Mouse (Mus musculus) adrenal gland, adult 8-10 months (tissue): ENCODE measurements around the gene Hsp90ab1. TPM values are rescaled to one million over a fixed set of nuclear protein-coding genes. Genes with fewer than 3 reads are reported as not detected.

Experiments
- DNase-seq: peaks from one replicate; pipeline ENCODE4 v3.0.0; 2022
- total RNA-seq, 4 experiments: library from RNA; stranded (reverse); gene quantifications; 2 replicates each; pipeline ENCODE4 v1.2.4; 2022

The Hsp90ab1 gene
- total RNA-seq, 4 experiments from 2014 or later: 1,432 to 3,205 (median 1,905) TPM

DNA sequence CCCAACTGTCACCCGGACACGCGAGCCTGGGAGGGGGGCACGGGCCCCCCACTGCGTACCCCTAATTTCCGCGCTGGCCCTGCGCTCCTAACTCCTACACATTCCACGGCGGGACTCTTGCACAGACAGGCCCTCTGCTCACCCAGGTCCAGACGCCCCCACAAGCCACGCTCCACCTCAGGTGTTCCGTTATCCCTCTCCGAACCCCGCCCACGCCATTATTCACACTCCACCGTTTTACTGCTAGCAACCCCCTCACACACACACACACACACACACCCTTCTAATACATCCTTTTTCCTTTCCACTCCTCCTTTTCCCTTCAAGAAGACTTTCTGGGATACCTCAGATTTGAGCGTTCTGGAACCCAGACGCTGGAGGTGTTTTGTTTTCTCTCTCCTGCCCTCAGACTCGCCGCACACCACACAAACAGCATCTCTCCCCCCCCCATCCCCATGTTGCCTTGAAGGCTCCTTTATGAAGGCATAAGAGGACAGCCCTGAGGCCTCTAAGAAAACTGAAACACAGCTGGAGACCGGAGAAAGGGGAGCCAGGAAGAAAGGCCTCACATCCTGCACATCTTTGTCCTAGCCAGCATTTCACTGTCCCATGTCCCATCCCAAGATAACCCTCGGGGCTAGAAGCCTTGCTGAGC lies 22.8 kb upstream of the Hsp90ab1 start:
- DNase-seq: no peak

DNA sequence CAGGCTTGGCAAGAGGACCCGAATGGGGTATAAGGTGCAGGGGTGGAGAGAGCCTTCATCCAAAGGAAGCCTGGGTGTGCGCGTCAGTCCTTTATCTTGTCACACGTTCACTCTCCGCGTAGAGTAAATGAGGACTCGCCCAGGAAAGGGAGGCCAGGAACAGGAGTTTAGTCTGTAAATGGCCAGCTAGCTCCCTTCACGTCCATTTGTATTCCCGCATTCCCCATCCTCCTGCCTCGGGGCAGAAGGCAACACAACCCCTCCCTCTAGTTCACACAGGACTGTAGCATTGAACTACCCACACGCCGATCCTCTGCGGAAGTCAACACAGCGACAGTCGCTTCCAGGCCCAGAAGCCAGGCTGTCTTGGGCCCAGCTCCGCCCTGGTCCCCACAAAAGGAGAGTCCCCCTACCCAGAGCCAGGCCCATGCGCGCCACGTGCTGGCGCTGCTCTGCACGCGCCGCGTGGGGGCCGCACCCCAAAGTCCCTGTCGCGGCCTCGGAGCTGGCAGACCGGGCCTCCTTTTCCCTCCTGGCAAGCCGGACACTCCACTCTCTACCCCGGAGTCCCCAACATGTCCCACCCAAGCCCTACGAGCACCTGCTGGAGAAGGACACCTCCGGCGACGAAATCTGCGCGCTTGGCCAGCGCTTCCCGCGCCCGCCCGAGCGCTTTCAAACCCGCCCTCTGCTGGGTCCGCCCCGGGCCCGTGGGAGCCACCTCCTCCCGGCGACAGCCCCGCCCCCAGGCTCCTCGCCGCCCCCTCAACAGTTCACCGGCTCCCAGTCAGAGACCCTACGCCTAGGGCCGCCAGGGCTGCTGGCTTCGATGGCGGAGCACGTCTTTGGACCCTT lies 22.0 kb upstream of the Hsp90ab1 start:
- peak; percentile 71 for DNase-seq

DNA sequence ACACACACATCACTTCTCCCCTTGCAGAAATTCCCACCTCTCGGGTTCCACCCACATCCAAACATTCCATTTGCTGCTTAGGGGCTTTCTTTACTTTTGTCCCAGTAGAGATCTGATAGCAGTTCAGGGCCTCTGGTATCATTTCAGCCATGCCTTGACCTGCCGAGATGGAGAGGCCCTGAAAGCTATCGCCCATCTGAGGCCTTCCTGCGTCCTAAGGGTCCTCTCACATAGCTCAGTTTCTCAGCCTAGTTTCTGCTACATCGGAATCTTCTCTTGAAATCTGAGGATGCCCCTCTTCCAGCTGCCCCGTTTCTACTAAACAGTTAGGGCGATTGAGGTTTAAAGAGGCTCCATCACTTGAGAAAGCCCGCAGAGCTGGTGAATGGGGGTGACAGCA lies 21.1 kb upstream of the Hsp90ab1 start:
- no peak for DNase-seq

DNA sequence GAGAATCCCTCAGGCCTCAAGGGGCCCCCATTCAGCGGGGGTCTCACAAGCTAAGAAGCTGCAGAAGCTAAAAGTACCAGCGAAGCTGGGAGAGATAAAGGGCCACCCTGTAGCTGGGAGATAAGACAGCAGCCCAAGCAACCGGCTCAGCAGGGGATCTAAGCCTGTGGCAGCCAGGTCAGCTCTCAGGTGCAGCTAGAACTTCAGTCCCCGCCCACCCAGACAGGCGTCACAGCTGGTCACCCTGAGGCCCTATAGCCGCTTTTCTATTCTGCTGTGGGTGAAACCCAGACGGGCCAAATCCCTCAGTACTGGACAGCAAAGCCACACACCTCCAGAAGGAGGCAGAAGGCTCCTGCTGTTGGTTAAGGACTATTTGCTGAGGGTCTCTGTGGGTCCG lies 20.4 kb upstream of the Hsp90ab1 start:
- DNase-seq: no peak

DNA sequence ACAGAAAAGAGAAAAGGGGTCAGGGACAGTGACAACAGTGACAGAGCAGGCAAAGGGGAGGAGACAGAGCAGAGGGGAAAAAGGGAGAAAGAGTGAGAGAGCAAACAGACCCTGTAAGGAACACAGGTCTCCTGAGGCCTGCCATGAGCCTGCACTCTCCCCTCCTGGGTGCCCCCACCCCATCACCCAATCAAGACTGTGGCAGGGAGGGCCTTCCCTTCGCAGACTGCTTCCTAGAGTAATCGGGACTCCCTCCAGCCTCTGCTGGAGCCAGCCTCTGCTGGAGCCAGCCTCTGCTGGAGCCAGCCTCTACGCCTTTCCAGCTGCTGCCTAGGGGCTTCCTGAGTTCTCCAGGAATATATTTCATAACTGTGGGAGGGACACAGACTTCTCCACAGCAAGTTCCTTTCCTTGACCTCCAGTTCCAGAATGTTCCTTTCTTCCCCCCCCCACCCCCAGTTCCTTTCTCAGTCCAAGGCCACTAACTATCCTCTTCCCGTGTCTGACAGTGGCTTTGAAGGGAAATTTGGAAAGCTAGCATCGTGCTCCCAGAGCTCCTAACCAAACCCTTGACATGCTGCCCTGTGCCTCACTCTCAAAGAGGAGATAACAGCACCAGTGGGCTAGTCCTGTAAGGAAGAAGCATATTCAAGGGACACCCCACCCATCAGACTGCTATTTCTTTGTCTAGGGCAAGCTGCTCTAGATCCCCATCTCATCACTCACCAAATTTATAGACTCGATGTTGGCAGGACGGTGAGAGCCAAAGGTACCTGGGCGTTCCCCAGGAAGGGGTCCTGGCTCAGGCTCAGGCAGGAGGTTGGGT lies 19.7 kb upstream of the Hsp90ab1 start:
- no peak for DNase-seq

DNA sequence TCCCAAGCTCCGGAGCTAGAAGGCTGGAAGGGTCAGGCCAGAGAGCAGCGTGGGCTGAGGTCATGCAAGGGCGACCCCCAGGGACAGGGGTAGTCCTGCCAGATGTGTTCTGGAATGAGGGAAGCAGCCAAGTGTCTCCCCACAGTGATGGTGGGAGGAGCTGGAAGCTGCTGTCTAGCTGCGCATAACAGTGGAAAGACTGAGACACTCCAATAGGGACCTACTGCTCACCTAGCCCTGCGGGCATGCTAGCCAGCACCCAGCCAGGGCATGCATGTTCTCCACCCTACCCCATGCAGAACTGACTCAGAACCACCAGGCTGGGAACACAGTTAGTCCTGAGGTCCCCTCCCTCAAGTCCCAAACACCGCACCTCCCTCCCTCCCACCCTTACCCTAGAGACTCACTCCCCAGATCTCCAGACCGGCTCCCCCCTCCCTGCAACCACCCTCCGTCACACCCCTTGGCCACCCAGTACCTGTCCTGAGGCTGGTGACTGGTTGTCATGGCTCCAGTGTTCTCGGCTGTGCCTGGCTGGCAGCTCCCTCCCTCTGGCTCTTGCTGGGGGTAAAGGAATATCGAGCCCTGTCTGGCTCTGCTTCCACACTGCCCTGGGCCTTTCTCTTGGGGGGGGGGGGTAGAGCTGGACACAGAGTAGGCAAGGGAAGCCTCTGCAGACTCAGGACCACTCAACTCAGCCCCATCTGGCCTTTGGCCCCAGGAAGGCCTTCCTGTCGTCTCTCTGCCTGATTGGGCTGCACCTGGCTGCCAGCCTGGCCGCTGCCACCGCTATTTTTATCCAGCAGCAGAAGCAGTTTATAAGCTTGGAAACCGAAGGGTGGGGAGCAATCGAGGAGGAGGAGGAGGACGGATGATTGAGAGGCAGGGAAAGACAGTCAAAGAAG lies 18.9 kb upstream of the Hsp90ab1 start:
- no peak for DNase-seq

DNA sequence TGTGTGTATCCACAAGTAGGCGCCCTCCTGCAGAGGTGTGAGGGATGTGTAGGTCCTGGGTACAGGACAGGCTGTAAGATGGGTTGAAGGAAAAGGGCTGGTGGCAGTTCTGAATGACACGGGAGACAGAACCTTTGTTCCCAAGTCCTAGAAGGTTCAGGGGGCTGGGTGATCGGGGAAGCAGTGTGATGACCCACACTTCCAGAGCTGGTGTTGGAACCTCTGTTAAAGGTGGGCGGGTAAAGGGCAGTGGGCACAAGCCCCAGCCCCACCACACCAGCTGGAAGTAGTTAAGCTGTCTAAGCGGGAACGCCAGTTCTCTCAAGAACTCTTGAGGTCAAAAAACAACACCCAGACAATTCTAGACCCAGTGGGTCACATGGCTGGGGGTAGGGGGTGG lies 17.3 kb upstream of the Hsp90ab1 start:
- no peak for DNase-seq

DNA sequence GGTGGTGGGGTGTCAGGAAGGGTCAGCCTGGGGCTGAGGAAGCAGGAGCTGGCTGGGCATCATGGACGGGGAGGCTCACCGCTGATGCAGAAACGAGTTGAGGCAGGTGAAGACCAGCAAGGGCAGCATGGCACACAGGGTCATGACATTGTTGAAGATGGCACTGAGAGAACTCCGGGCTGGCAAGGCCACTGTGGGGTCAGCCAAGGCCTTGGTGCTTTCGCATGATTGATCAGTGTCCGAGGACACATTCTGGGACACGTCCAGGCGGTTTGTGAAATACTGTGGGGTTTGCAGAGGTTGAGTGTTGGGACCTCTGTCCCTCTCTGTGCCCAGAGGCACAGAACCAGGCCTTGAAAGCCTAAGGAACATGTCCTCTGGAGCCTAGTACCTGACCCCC lies 16.8 kb upstream of the Hsp90ab1 start:
- peak; percentile 85 for DNase-seq

DNA sequence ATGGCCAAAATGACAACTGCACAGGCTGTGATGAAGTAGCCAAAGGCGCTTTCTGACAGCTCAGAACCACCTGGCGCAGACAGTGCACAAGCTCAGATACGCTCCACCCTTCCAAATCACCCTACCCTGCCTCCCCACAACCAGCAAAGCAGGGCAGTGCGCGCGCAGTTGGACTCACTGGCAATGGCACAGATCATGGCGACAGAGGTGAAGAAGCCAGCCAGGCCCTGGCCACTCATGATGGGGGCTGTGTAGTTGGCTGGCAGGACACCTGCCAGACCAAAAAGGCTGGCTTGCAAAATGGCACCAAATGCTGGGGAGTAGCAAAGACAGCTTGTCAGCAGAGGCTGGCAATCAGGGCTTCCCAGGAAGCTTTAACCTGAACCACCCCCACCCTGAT lies 16.2 kb upstream of the Hsp90ab1 start:
- DNase-seq: no peak

DNA sequence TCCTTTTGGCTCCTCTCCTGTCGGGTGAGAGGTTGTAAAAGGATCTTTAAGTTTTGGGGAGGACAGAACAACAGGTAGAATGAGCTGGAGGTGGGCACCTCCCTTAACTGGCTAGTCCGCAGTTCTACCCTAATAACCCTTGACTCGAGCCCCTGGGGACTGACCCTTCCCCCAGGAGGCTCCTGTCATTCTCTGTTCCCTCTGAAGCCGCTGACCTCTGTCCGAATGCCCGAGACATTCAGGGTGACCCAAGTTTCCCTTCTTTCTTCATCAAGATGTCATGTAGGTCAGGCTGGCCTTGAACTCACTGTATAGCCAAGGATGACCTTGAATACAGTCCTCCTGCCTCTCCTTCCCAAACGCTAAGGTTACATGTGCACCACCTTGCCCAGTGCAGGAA lies 15.3 kb upstream of the Hsp90ab1 start:
- no peak for DNase-seq

DNA sequence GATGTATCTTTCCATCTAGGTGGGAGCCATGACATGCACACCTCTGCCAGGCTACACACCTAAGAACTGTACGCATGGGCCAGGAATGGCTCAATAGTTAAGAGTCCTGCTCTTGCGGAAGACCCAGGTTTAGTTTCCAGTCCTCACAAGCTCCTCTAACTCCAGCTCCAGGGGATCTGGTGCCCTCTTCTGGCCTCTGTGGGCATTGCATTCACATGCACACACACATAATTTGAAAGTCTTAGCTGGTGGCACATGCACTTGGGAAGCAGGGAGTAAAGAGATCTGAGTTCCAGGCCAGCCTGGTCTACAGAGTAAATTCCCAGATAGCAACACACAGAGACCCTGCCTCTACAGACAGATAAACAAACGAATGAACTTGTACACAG lies 13.4 kb upstream of the Hsp90ab1 start:
- no peak for DNase-seq

DNA sequence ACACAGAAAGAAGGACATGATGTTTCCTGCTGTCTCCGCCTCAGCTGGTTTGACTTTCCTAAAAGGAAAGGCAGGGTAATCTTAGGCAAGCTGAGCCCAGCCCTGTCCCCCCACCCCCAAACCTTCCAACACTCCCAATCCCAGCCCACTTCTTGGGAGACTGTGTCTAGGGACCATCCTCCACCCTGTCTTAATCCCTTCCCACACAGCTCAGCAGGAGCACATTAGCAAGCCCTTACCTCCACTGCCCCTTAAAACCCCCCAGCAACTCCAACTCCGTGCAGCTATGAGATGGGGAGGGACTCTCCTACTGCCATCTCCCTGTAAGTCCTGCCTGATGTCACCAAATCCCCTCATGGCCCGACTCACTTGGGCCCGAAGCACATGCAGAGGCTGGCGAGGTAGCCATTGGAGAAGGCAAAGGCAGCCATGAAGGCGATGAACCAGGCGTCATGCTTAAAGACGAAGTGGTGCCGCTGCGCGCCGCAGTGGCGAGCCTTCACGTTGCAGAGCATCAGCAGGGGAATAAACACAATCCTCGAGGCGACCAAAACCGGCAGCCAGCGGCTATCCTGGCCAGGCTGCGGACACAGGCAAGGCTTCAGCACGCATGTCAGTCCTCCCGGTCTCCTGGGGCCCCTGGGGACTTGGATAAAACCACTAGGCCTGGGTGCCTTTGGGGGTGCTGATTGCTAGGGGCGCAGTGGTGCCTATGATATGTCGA lies 12.8 kb upstream of the Hsp90ab1 start:
- no peak for DNase-seq

DNA sequence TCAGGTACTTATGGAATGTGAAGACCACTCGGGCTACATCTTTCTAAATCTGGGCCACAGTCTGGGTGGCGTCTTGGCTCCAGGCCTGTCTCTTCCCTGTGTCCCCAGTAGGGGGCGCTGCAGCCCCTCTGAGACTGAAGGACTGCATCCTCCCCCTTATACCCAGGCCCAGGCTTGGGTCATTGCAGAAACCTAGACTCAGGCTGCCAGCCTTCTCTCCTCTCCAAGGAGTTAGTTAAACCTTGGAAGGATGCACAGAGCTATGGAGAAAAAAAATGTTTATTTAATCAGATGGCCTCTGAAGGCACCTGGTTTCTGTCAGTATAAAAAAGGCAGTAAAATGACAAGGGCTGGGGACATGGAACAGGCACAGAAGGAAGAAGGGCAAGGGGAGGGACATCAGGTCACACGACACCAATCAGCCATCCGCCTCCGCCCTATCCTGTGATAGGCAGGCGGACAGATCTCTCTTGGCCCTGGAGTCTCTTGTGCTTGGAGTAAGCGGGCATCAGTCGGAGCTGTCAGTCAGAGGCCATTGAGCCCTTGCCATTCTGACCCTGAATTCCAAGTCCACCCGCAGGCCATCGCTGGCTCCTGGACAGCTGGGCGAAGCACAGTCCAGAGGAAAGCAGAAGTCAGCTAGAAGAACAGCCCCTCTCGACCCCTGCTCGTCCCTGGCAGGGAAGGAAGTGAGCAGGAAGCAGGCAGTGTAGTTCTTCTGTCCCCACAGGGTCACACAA lies 12.0 kb upstream of the Hsp90ab1 start:
- peak; percentile 83 for DNase-seq

DNA sequence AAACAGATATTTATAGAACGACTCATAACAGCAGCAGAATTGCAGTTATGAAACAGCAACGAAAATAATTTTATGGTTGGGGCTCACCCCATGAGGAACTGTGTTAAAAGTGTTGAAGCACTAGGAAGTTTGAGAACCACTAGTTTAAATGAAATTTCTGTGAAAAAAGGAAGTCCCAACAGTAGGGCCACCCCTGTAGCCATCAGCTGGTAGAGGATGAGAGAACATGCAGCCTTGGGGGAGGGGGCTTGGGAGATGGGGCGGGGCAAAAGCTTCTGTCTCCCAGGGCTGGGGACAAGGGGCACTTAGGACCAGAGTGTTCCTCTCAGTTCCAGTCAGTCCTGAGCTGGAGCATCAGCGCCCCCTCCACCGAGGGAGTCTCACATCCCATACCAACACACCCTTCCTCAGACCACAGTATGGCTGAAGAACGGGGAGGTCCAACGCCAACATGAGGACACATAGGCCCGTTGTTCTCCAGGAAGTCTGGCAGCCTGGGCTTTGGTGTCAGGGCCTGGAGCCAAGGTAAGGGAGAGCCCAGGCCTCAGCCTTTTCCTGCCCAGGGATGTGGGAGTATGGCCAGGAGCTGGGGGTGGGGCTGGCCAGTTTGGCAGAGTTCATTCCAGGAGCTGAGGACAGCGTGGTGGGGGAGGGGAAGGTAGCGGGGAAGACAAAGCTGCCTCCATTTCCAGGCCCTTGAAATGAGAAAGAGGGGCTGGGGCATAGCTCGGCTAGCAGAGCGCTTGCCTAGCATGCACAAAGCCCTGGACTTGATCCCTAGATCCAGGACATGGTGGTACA lies 11.2 kb upstream of the Hsp90ab1 start:
- DNase-seq: peak; percentile 85

DNA sequence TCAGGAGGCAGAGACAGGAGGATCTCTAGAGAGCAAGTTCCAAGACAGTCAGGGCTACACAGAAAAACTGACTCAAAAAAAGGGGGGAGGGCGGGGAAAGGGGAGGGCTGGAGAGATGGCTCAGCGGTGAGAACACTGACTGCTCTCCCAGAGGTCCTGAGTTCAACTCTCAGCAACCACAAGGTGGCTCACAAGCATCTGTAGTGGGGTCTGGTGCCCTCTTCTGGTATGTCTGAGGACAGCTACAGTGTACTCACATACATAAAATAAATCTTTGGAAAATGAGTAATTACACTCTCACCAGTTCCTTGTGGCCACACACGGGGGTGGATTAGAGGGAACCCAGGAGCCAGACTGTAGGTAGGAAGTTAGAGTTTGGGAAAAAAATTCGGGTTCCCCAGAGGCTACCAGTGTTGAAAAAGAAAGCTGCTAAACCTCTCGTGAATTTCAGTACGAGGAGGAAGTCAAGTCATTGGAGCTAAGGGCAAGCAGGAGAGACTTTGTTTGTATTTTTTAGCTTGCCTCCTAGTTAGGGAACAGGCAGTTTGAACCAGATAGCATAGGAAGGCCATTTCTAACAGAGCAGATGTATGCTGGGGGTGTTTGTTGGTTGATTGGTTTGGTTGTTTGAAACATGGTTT lies 9.8 kb upstream of the Hsp90ab1 start:
- no peak for DNase-seq

DNA sequence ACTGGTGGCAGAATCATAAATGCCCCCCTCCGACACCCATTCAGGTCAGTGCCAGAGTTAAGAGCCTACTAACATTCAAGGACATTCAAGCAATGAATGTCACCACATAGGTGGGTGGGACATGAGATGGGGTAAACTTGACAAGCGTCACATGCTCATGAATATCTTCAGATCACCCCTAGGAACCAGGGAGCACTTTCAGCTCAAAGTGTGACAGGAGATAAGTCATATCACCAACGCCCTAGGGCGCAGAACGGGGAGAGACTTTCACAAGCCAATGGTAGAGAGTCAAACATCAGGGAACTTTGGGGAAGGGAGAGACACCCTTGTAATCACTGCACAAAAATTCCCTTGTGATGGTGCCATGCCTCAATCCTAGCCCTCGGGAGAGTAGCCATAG lies 9.1 kb upstream of the Hsp90ab1 start:
- DNase-seq: no peak

DNA sequence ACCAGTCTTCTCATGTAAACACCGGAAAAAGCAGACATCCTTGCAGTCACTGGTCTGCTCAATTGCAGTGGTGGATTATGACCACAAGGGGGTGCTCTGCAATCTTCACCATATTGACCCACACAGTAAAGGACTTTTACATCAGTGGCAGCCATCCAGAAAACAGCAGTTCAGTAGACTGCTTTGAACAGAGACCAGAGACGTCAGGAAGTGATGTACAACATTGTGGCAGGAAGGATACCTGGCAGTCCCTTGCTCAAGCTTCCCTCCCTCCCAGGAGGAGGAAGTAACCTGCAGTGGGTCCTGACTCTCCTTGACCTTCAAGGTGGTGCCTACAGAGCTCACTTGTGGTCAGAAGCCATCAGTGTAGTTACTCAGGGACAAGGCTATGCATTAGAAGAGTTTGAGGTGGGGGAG lies 8.5 kb upstream of the Hsp90ab1 start:
- no peak for DNase-seq

DNA sequence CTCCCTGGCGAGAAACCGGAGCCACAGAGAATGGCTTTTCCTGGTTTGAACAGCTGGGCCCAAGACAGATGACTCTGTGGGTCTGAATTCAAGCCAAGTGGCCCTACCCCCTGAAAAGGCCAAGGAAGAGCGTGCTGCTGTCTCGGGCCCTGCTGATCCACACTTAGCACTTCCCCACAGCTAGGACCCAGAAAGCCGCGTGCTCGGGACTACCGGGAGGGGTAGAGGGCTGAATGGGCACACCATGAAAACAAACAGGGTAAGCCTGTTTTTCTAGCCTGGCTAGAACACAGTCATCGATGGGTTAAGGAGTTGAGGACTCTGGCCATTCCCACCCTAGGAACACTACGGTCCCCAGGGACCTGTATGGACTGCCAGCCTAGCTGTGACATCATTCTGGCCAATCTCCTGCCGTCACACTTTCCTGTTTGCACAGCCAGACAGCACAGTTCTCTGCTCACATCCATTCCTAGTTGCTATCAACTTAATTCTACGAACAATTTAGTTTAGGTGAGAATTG lies 7.9 kb upstream of the Hsp90ab1 start:
- DNase-seq: no peak

DNA sequence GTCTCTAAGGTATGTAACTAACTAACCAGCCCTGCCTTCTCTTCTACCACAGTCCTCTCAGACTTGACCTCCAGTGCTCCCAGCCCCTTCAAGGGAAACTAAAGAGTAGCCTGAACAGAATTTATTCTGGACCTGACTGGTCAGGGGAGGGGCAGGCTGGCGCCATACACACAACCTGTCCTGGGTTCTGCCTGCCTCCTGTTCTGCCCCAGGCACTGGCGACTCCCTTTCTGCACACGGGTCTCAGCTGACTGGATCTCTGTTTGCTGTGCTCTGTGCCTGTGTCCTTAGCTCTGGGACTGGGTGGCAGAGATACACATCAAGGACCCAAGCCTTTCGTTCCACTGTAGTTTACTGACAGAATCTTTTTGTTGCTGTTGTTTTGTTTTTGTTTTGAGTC lies 6.5 kb upstream of the Hsp90ab1 start:
- no peak for DNase-seq
